Mouse (Mus musculus) liver, adult 2 months (tissue): Measurements from ENCODE around the gene Pla2g2e. TPM values are rescaled to one million over a fixed set of nuclear protein-coding genes. Genes with fewer than 3 reads are reported as not detected.

ENCODE experiments used
- DNase-seq: peaks from one replicate; pipeline ENCODE4 v3.0.0-alpha.2; 2011; ENCODE audit warnings: low read depth, low spot score; ENCODE audit errors: extremely low read depth
- H3K27ac ChIP-seq: fragments of 200-500 bp; replicated peaks from 2 replicates; pipeline ENCODE4 v1.5.1; 2012; ENCODE audit warnings: low read depth, mild to moderate bottlenecking, control low read depth, inconsistent platforms, low read length; ENCODE audit not compliant: insufficient read depth
- H3K27me3 ChIP-seq: fragments of 200-500 bp; 2 replicates; pipeline ENCODE4 v1.6.1; 2012; ENCODE audit warnings: mild to moderate bottlenecking, moderate library complexity, low read length, inconsistent platforms; ENCODE audit not compliant: control insufficient read depth, insufficient read depth
- H3K36me3 ChIP-seq: fragments of 200-500 bp; 2 replicates; pipeline ENCODE4 v1.6.1; 2012; ENCODE audit warnings: low read length, inconsistent platforms; ENCODE audit not compliant: control insufficient read depth, insufficient read depth
- H3K4me1 ChIP-seq: fragments of 200-500 bp; 2 replicates; pipeline ENCODE4 v1.6.1; 2011; ENCODE audit warnings: low read length; ENCODE audit not compliant: control insufficient read depth, insufficient read depth
- H3K4me3 ChIP-seq: fragments of 200-500 bp; 2 replicates; pipeline ENCODE4 v1.5.1; 2011; ENCODE audit warnings: low read depth, mild to moderate bottlenecking, control low read depth, low read length, moderate library complexity; ENCODE audit not compliant: insufficient read depth
- H3K79me2 ChIP-seq: fragments of 200-500 bp; 2 replicates; pipeline ENCODE4 v1.6.1; 2012; ENCODE audit warnings: inconsistent platforms, mild to moderate bottlenecking, low read length, moderate library complexity; ENCODE audit not compliant: control insufficient read depth, insufficient read depth
- H3K9ac ChIP-seq: fragments of 200-500 bp; 2 replicates; pipeline ENCODE4 v1.6.1; 2012; ENCODE audit warnings: low read depth, mild to moderate bottlenecking, control low read depth, inconsistent platforms, low read length
- CTCF ChIP-seq: fragments of 200-500 bp; IDR thresholded peaks from 2 replicates; pipeline ENCODE4 v1.5.1; 2011; ENCODE audit warnings: low read depth, low read length, control low read depth
- POLR2A ChIP-seq: fragments of 200-500 bp; IDR thresholded peaks from 2 replicates; pipeline ENCODE4 v1.6.1; 2011; ENCODE audit warnings: low read length, control low read depth; ENCODE audit not compliant: insufficient read depth; ENCODE audit errors: extremely low read depth
- WGBS: fragments of 180-500 bp; shearing (Covaris S2); methylation state at CpG from one replicate; pipeline ENCODE4 v1.1.7; 2018; 5-methylcytosine and 5-hydroxymethylcytosine counted together
- polyA plus RNA-seq: library from polyadenylated mRNA; depleted of rRNA; stranded (reverse); fragments of >200 nt; gene quantifications from 2 replicates; pipeline ENCODE4 v1.2.3, GENCODE M21; 2012; rRNA removed
- total RNA-seq: library from RNA; depleted of rRNA; stranded (reverse); fragments of >200 nt; gene quantifications from 2 replicates; pipeline ENCODE4 v1.2.3, GENCODE M21; 2014; rRNA removed

Gene Pla2g2e
- total and polyA plus RNA-seq, 2 experiments = not detected

DNA sequence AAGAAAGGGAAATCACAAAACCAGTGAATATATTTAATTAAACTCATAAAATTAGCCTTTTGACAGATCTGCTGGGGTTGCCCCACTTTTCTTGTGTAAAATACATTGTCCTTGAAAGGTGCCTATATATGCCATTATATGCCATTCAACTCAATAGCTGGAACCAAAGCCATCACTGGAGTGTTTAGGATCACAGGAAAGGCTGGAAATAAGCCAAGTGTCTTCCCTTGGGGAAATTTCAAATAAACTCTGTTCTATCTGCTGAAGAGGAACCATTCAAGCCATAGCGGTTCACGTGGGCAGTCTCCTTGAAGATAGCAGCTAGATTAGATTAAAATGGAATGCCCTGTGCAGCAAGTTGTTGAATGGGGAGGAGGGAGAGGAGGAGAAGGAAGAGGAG, 47.8 kb downstream of the Pla2g2e start:
- Histone ChIP-seq H3K9ac (no peak overlapping the region), H3K4me1 (peaks cover 5% of the 10 kb centered on the region), H3K36me3 (no peaks in the 10 kb centered on the region), H3K79me2 (no peaks in the 10 kb centered on the region), H3K27me3 (no peaks in the 10 kb centered on the region), H3K4me3 (no peak overlapping the region), H3K27ac (no peak overlapping the region)
- 64% methylated on average over 2 of the region's 2 CpGs for WGBS
- TF ChIP-seq CTCF = no peak
- TF ChIP-seq POLR2A = no peak
- DNase-seq = no peak

Other genes starting within 250 kb of the Pla2g2e start
- not detected in 2 replicates for gene Vwa5b1, start 242.1 kb upstream of the Pla2g2e start, total RNA-seq
- not detected in 2 replicates for gene Vwa5b1, start 242.1 kb upstream of the Pla2g2e start, polyA plus RNA-seq
- gene Pla2g2c, start 153.2 kb upstream of the Pla2g2e start, total RNA-seq = not detected in 2 replicates
- gene Pla2g2c, start 153.2 kb upstream of the Pla2g2e start, polyA plus RNA-seq = not detected in 2 replicates
- gene Ubxn10, start 140.8 kb upstream of the Pla2g2e start, total RNA-seq = under 0.01 and 0.07 TPM in 2 replicates
- 0.05 and 0.06 TPM in 2 replicates for gene Ubxn10, start 140.8 kb upstream of the Pla2g2e start, polyA plus RNA-seq
- 0.13 TPM in 1 of 2 replicates, not detected in the other for gene Pla2g2f, start 120.3 kb upstream of the Pla2g2e start, total RNA-seq
- gene Pla2g2f, start 120.3 kb upstream of the Pla2g2e start, polyA plus RNA-seq = not detected in 2 replicates
- gene Pla2g2d, start 102.2 kb upstream of the Pla2g2e start, total RNA-seq = not detected in 2 replicates
- gene Pla2g2d, start 102.2 kb upstream of the Pla2g2e start, polyA plus RNA-seq = not detected in 2 replicates
- 0.13 TPM in 1 of 2 replicates, not detected in the other for gene Pla2g5, start 14.5 kb upstream of the Pla2g2e start, total RNA-seq
- not detected in 2 replicates for gene Pla2g5, start 14.5 kb upstream of the Pla2g2e start, polyA plus RNA-seq
- not detected in 2 replicates for gene Gm13030, start 4.0 kb upstream of the Pla2g2e start, total RNA-seq
- not detected in 2 replicates for gene Gm13030, start 4.0 kb upstream of the Pla2g2e start, polyA plus RNA-seq
- gene Otud3, start 36.0 kb downstream of the Pla2g2e start, total RNA-seq = 4.1 and 5.6 TPM in 2 replicates
- gene Otud3, start 36.0 kb downstream of the Pla2g2e start, polyA plus RNA-seq = 4.1 and 5.1 TPM in 2 replicates
- 5.5 and 13.4 TPM in 2 replicates for gene Rnf186, start 89.2 kb downstream of the Pla2g2e start, total RNA-seq
- 24.5 and 25.8 TPM in 2 replicates for gene Rnf186, start 89.2 kb downstream of the Pla2g2e start, polyA plus RNA-seq
- 10.2 and 12.6 TPM in 2 replicates for gene Tmco4, start 94.9 kb downstream of the Pla2g2e start, total RNA-seq
- gene Tmco4, start 94.9 kb downstream of the Pla2g2e start, polyA plus RNA-seq = 14.6 and 15.3 TPM in 2 replicates
- gene Htr6, start 197.6 kb downstream of the Pla2g2e start, total RNA-seq = not detected in 2 replicates
- gene Htr6, start 197.6 kb downstream of the Pla2g2e start, polyA plus RNA-seq = not detected in 2 replicates
- 0.37 and 1.7 TPM in 2 replicates for gene Nbl1, start 215.1 kb downstream of the Pla2g2e start, total RNA-seq
- gene Nbl1, start 215.1 kb downstream of the Pla2g2e start, polyA plus RNA-seq = 1.1 and 1.3 TPM in 2 replicates